10 mouse cellular contexts compared by ENCODE assay signal in genomic region chr13:41097324-41098058, GRCm38 (mm10). TPM values are rescaled to one million over a fixed set of nuclear protein-coding genes. Genes with fewer than 3 reads are reported as not detected.
DNase-seq lines count a peak whose midpoint lies in the region.
"Had no signal": no experiment of that assay in that cellular context is flagged by ENCODE, and none has a peak within 500 bp of the region (broad histone marks: within the 10 kb centered on the region; RNA-seq: fewer than 3 reads in every experiment).

No protein-coding gene starts in this region.

- H3K9me3 ChIP-seq in hindbrain, embryonic 10.5 days: no peaks in the 10 kb centered on the region

- H3K36me3 ChIP-seq in hindbrain, embryonic 10.5 days: no peaks in the 10 kb centered on the region

- DNase-seq in layer of hippocampus, adult 9-11 months: peak; percentile 46
- DNase-seq in layer of hippocampus, postnatal 10 days (ENCODE audit: low spot score in 2 of 2): no peak
- peak; percentile 24 for DNase-seq in heart, postnatal 10 days
- peak; percentile 55 to 61 for DNase-seq in lung, postnatal 4 days
- peak; percentile 75 for DNase-seq in thymus, postnatal 4 days
- no peak for DNase-seq in right cerebral cortex, postnatal 14 days
- DNase-seq in gastrocnemius, postnatal 10 days: no peak
- no peak for DNase-seq in hindbrain, embryonic 10.5 days (ENCODE audit: low spot score)

- 82% methylated on average over 16 of the region's 16 CpGs for WGBS in hindbrain, embryonic 10.5 days

- intact Hi-C loops in heart, postnatal 10 days (cut with DNase I): no loop called here

- peaks cover 3% of the 10 kb centered on the region; the same call in 1 of the 2 replicates for H3K4me1 ChIP-seq in hindbrain, embryonic 10.5 days (replicated peaks)

- no peaks in the 10 kb centered on the region for H3K27me3 ChIP-seq in hindbrain, embryonic 10.5 days (ENCODE audit: insufficient read depth, poor library complexity, severe bottlenecking)

- H3K27ac ChIP-seq in hindbrain, embryonic 10.5 days: no peak overlapping the region

- no peak overlapping the region for H3K4me3 ChIP-seq in hindbrain, embryonic 10.5 days
- H3K4me3 ChIP-seq: myocyte had no signal

RNA-seq across cellular contexts. Expression of gene Gcm2, which starts 13.3 kb away (rescaled TPM):
- total RNA-seq in layer of hippocampus, postnatal 10 days (2021): not detected
- not detected for total RNA-seq in heart, postnatal 10 days (2021)
- not detected for total RNA-seq in gastrocnemius, postnatal 10 days (2021)
- polyA plus RNA-seq in hindbrain, embryonic 10.5 days (2016; fragmentation: Nextera tagmentation; extraction: Ambion mirVana): not detected in 2 replicates
- total RNA-seq: layer of hippocampus, postnatal 14 days had no signal
- polyA plus RNA-seq: myocyte had no signal

RNA-seq across cellular contexts. Expression of gene Sycp2l, which starts 16.6 kb away (rescaled TPM):
- under 1 TPM in 1 of 2 experiments, not detected in 1; 0.18 TPM for total RNA-seq in layer of hippocampus, postnatal 10 days (2021)
- not detected for total RNA-seq in heart, postnatal 10 days (2021)
- not detected for total RNA-seq in gastrocnemius, postnatal 10 days (2021)
- polyA plus RNA-seq in hindbrain, embryonic 10.5 days (2016; fragmentation: Nextera tagmentation; extraction: Ambion mirVana): 0.15 TPM in 1 of 2 replicates, not detected in the other
- polyA plus RNA-seq: myocyte had no signal

RNA-seq across cellular contexts. Expression of gene Mak, which starts 18.0 kb away (rescaled TPM):
- total RNA-seq in layer of hippocampus, postnatal 10 days (2021): 1 to 10 TPM; 1.1 to 2.0 TPM
- not detected for total RNA-seq in heart, postnatal 10 days (2021)
- not detected for total RNA-seq in gastrocnemius, postnatal 10 days (2021)
- polyA plus RNA-seq in hindbrain, embryonic 10.5 days (2016; fragmentation: Nextera tagmentation; extraction: Ambion mirVana): 0.91 and 1.8 TPM in 2 replicates

Comparison
In these comparisons a context has a peak if more than half of its experiments do, and no peak if none do; other contexts are left out.
1. DNase-seq: peak in layer of hippocampus, adult 9-11 months (single experiment), heart, postnatal 10 days (2 of 2), lung, postnatal 4 days (2 of 2) and thymus, postnatal 4 days (single experiment); none in layer of hippocampus, postnatal 10 days (0 of 2), right cerebral cortex, postnatal 14 days (single experiment), gastrocnemius, postnatal 10 days (single experiment) and hindbrain, embryonic 10.5 days (single experiment).